Mouse (Mus musculus): Measurements from ENCODE around the gene Gm7356. TPM values are rescaled to one million over a fixed set of nuclear protein-coding genes. Genes with fewer than 3 reads are reported as not detected.
"Not testable (repeated sequence)": the region's sequence is repeated elsewhere in the genome, so short reads cannot be mapped to it uniquely, and the experiment has no call there.

Gm7356 gene
- total and polyA plus RNA-seq, 3 experiments, result not detected

- H3K4me2 ChIP-seq (ENCODE audit: insufficient read depth, low read depth, poor library complexity, severe bottlenecking); H3K9ac ChIP-seq (ENCODE audit: insufficient read depth, low read depth): not testable (repeated sequence)
Measured at GRCm38 (mm10) chr17:13965048-13965447, 38.5 kb downstream of the Gm7356 start.

GRCm38 (mm10) chr17:13962245-13962644 lies 41.3 kb downstream of the Gm7356 start:
- H3K79me2 ChIP-seq (replicated peaks; ENCODE audit: control insufficient read depth, extremely low read depth, insufficient read depth, poor library complexity, severe bottlenecking); in situ Hi-C loops (cut with MboI; ENCODE audit: low pct_ligation_motif_present, low pct_unique_long_range_greater_than_20kb, low sequenced_read_pairs); H3K4me1 ChIP-seq (ENCODE audit: control insufficient read depth in 1 of 2, insufficient read depth in 2 of 2); H3K4me2 ChIP-seq (ENCODE audit: insufficient read depth, low read depth, poor library complexity, severe bottlenecking); DNase-seq (ENCODE audit: extremely low read depth); H3K27ac ChIP-seq (ENCODE audit: insufficient read depth, low read depth); dilution Hi-C loops (cut with MboI; ENCODE audit: extremely low pct_ligation_motif_present, extremely low pct_unique_long_range_greater_than_20kb, low sequenced_read_pairs); H3K36me3 ChIP-seq (replicated peaks in 1 of 2; ENCODE audit: control insufficient read depth in 1 of 2, insufficient read depth in 1 of 2, low read length in 1 of 2); H3K4me3 ChIP-seq (replicated peaks in 1 of 3; ENCODE audit: low read depth in 2 of 3, low read length in 2 of 3, poor library complexity in 1 of 3); H3K27me3 ChIP-seq (replicated peaks); H3K9me3 ChIP-seq (replicated peaks; ENCODE audit: low read length); H3K9ac ChIP-seq (ENCODE audit: insufficient read depth, low read depth): not testable (repeated sequence)

More at GRCm38 (mm10) chr17:13965048-13965447, 38.5 kb downstream of the Gm7356 start:
- H3K36me3 ChIP-seq (replicated peaks in 1 of 2; ENCODE audit: control insufficient read depth in 1 of 2, insufficient read depth in 1 of 2, low read length in 1 of 2); H3K79me2 ChIP-seq (replicated peaks; ENCODE audit: control insufficient read depth, extremely low read depth, insufficient read depth, poor library complexity, severe bottlenecking); in situ Hi-C loops (cut with MboI; ENCODE audit: low pct_ligation_motif_present, low pct_unique_long_range_greater_than_20kb, low sequenced_read_pairs); dilution Hi-C loops (cut with MboI; ENCODE audit: extremely low pct_ligation_motif_present, extremely low pct_unique_long_range_greater_than_20kb, low sequenced_read_pairs); H3K27me3 ChIP-seq (replicated peaks); H3K27ac ChIP-seq (ENCODE audit: insufficient read depth, low read depth); H3K4me3 ChIP-seq (replicated peaks in 1 of 3; ENCODE audit: low read depth in 2 of 3, low read length in 2 of 3, poor library complexity in 1 of 3); DNase-seq (ENCODE audit: extremely low read depth); H3K9me3 ChIP-seq (replicated peaks; ENCODE audit: low read length); H3K4me1 ChIP-seq (ENCODE audit: control insufficient read depth in 1 of 2, insufficient read depth in 2 of 2): not testable (repeated sequence)

GRCm38 (mm10) chr17:13958129-13958528 lies 45.4 kb downstream of the Gm7356 start:
- dilution Hi-C loops (cut with MboI; ENCODE audit: extremely low pct_ligation_motif_present, extremely low pct_unique_long_range_greater_than_20kb, low sequenced_read_pairs); H3K79me2 ChIP-seq (replicated peaks; ENCODE audit: control insufficient read depth, extremely low read depth, insufficient read depth, poor library complexity, severe bottlenecking); H3K27ac ChIP-seq (ENCODE audit: insufficient read depth, low read depth); H3K4me1 ChIP-seq (ENCODE audit: control insufficient read depth in 1 of 2, insufficient read depth in 2 of 2); H3K9ac ChIP-seq (ENCODE audit: insufficient read depth, low read depth); DNase-seq (ENCODE audit: extremely low read depth); H3K4me2 ChIP-seq (ENCODE audit: insufficient read depth, low read depth, poor library complexity, severe bottlenecking); H3K4me3 ChIP-seq (replicated peaks in 1 of 3; ENCODE audit: low read depth in 2 of 3, low read length in 2 of 3, poor library complexity in 1 of 3); in situ Hi-C loops (cut with MboI; ENCODE audit: low pct_ligation_motif_present, low pct_unique_long_range_greater_than_20kb, low sequenced_read_pairs); H3K36me3 ChIP-seq (replicated peaks in 1 of 2; ENCODE audit: control insufficient read depth in 1 of 2, insufficient read depth in 1 of 2, low read length in 1 of 2); H3K9me3 ChIP-seq (replicated peaks; ENCODE audit: low read length); H3K27me3 ChIP-seq (replicated peaks): not testable (repeated sequence)

GRCm38 (mm10) chr17:13951570-13951969 lies 51.9 kb downstream of the Gm7356 start:
- DNase-seq (ENCODE audit: extremely low read depth); H3K4me1 ChIP-seq (ENCODE audit: control insufficient read depth in 1 of 2, insufficient read depth in 2 of 2); H3K9ac ChIP-seq (ENCODE audit: insufficient read depth, low read depth); H3K4me2 ChIP-seq (ENCODE audit: insufficient read depth, low read depth, poor library complexity, severe bottlenecking); H3K36me3 ChIP-seq (replicated peaks in 1 of 2; ENCODE audit: control insufficient read depth in 1 of 2, insufficient read depth in 1 of 2, low read length in 1 of 2); H3K9me3 ChIP-seq (replicated peaks; ENCODE audit: low read length); H3K27ac ChIP-seq (ENCODE audit: insufficient read depth, low read depth); dilution Hi-C loops (cut with MboI; ENCODE audit: extremely low pct_ligation_motif_present, extremely low pct_unique_long_range_greater_than_20kb, low sequenced_read_pairs); in situ Hi-C loops (cut with MboI; ENCODE audit: low pct_ligation_motif_present, low pct_unique_long_range_greater_than_20kb, low sequenced_read_pairs); H3K79me2 ChIP-seq (replicated peaks; ENCODE audit: control insufficient read depth, extremely low read depth, insufficient read depth, poor library complexity, severe bottlenecking); H3K4me3 ChIP-seq (replicated peaks in 1 of 3; ENCODE audit: low read depth in 2 of 3, low read length in 2 of 3, poor library complexity in 1 of 3); H3K27me3 ChIP-seq (replicated peaks): not testable (repeated sequence)

Other genes starting within 250 kb of the Gm7356 start
- 11.3 and 18.3 TPM in 2 replicates for gene Afdn, start 243.2 kb downstream of the Gm7356 start, total RNA-seq (2012; rRNA removed)
- 11.5 and 11.9 TPM in 2 replicates for gene Afdn, start 243.2 kb downstream of the Gm7356 start, total RNA-seq (2014; rRNA removed)
- 18.0 and 23.3 TPM in 2 replicates for gene Afdn, start 243.2 kb downstream of the Gm7356 start, polyA plus RNA-seq (2012; ENCODE audit: insufficient read length, low read depth)
- 0.17 TPM in 1 of 2 replicates, not detected in the other for gene Tcte2, start 241.9 kb downstream of the Gm7356 start, total RNA-seq (2012; rRNA removed)
- not detected in 2 replicates for gene Tcte2, start 241.9 kb downstream of the Gm7356 start, total RNA-seq (2014; rRNA removed)
- not detected in 2 replicates for gene Tcte2, start 241.9 kb downstream of the Gm7356 start, polyA plus RNA-seq (2012; ENCODE audit: insufficient read length, low read depth)
- not detected in 2 replicates for gene Gm7168, start 55.3 kb downstream of the Gm7356 start, total RNA-seq (2012; rRNA removed)
- not detected in 2 replicates for gene Gm7168, start 55.3 kb downstream of the Gm7356 start, total RNA-seq (2014; rRNA removed)
- not detected in 2 replicates for gene Gm7168, start 55.3 kb downstream of the Gm7356 start, polyA plus RNA-seq (2012; ENCODE audit: insufficient read length, low read depth)
- not detected in 2 replicates for gene Gm7358, start 55.8 kb upstream of the Gm7356 start, total RNA-seq (2012; rRNA removed)
- gene Gm7358, start 55.8 kb upstream of the Gm7356 start, total RNA-seq (2014; rRNA removed), result not detected in 2 replicates
- not detected in 2 replicates for gene Gm7358, start 55.8 kb upstream of the Gm7356 start, polyA plus RNA-seq (2012; ENCODE audit: insufficient read length, low read depth)
- gene Dact2, start 200.6 kb upstream of the Gm7356 start, total RNA-seq (2012; rRNA removed), result not detected in 2 replicates
- not detected in 2 replicates for gene Dact2, start 200.6 kb upstream of the Gm7356 start, total RNA-seq (2014; rRNA removed)
- gene Dact2, start 200.6 kb upstream of the Gm7356 start, polyA plus RNA-seq (2012; ENCODE audit: insufficient read length, low read depth), result not detected in 2 replicates